Mouse (Mus musculus): ENCODE results near the gene C130050O18Rik. TPM values are rescaled to one million over a fixed set of nuclear protein-coding genes. Genes with fewer than 3 reads are reported as not detected.

The C130050O18Rik gene
- total and polyA plus RNA-seq, 2 experiments from 2014 or later, result 0.34 TPM; not detected in 1

- WGBS, result 92% methylated on average over 4 of the region's 4 CpGs
- DNase-seq (ENCODE audit: low spot score) (no peak), ATAC-seq (no peak)
- Histone ChIP-seq H3K9ac (replicated peaks; ENCODE audit: low read length) (no peak overlapping the region), H3K4me2 (ENCODE audit: low read depth, low read length) (no peak overlapping the region), H3K36me3 (ENCODE audit: insufficient read depth, low read length) (no peaks in the 10 kb centered on the region), H3K4me1 (ENCODE audit: insufficient read depth, low read length) (peaks cover 7% of the 10 kb centered on the region), H3K9me3 (ENCODE audit: low read length) (no peaks in the 10 kb centered on the region), H3K4me3 (ENCODE audit: low read length) (no peak overlapping the region), H3K27ac (no peak overlapping the region), H3K27me3 (ENCODE audit: insufficient read depth, low read length) (no peaks in the 10 kb centered on the region)
- no peak for TF ChIP-seq CTCF (IDR thresholded peaks at IDR 0.05; ENCODE audit: low read depth)
Measured at GRCm38 (mm10) chr5:139395528-139395927, 9.6 kb upstream of the C130050O18Rik start.

- no peaks in the 10 kb centered on the region for H3K9me3 ChIP-seq (ENCODE audit: low read length)
- H3K4me2 ChIP-seq (ENCODE audit: low read depth, low read length), result no peak overlapping the region
- ATAC-seq (no peak), DNase-seq (ENCODE audit: low spot score) (no peak)
- no peaks in the 10 kb centered on the region for H3K36me3 ChIP-seq (ENCODE audit: insufficient read depth, low read length)
- no peak overlapping the region for H3K27ac ChIP-seq
- no peaks in the 10 kb centered on the region for H3K27me3 ChIP-seq (ENCODE audit: insufficient read depth, low read length)
- TF ChIP-seq CTCF (IDR thresholded peaks at IDR 0.05; ENCODE audit: low read depth), result no peak
- H3K9ac ChIP-seq (replicated peaks; ENCODE audit: low read length), result no peak overlapping the region
- no peaks in the 10 kb centered on the region; the same call in 1 of the 2 replicates for H3K4me1 ChIP-seq (ENCODE audit: insufficient read depth, low read length)
- 92% methylated on average over 4 of the region's 4 CpGs for WGBS
- H3K4me3 ChIP-seq (ENCODE audit: low read length), result no peak overlapping the region
Measured at GRCm38 (mm10) chr5:139397359-139397916, 7.6 kb upstream of the C130050O18Rik start.

- Histone ChIP-seq H3K4me2 (ENCODE audit: low read depth, low read length) (no peak overlapping the region), H3K9me3 (ENCODE audit: low read length) (no peaks in the 10 kb centered on the region), H3K36me3 (ENCODE audit: insufficient read depth, low read length) (no peaks in the 10 kb centered on the region), H3K4me3 (ENCODE audit: low read length) (no peak overlapping the region), H3K27ac (no peak overlapping the region), H3K9ac (replicated peaks; ENCODE audit: low read length) (no peak overlapping the region), H3K4me1 (ENCODE audit: insufficient read depth, low read length) (no peaks in the 10 kb centered on the region; the same call in 1 of the 2 replicates), H3K27me3 (ENCODE audit: insufficient read depth, low read length) (no peaks in the 10 kb centered on the region)
- ATAC-seq (peak; percentile 86), DNase-seq (ENCODE audit: low spot score) (peak; percentile 95)
- WGBS, result 41% methylated on average over 5 of the region's 5 CpGs
- peak; percentile 92 for TF ChIP-seq CTCF (IDR thresholded peaks at IDR 0.05; ENCODE audit: low read depth)
Measured at GRCm38 (mm10) chr5:139397959-139398753, 6.9 kb upstream of the C130050O18Rik start.

- no peaks in the 10 kb centered on the region for H3K9me3 ChIP-seq (ENCODE audit: low read length)
- ATAC-seq, result peak; percentile 11; the same call in 1 of the 2 replicates
- no peak for DNase-seq (ENCODE audit: low spot score)
- no peaks in the 10 kb centered on the region for H3K36me3 ChIP-seq (ENCODE audit: insufficient read depth, low read length)
- H3K4me1 ChIP-seq (ENCODE audit: insufficient read depth, low read length), result no peaks in the 10 kb centered on the region; the same call in 1 of the 2 replicates
- TF ChIP-seq CTCF (IDR thresholded peaks at IDR 0.05; ENCODE audit: low read depth), result no peak
- 71% methylated on average over 5 of the region's 5 CpGs for WGBS
- no peak overlapping the region for H3K4me2 ChIP-seq (ENCODE audit: low read depth, low read length)
- H3K27me3 ChIP-seq (ENCODE audit: insufficient read depth, low read length), result no peaks in the 10 kb centered on the region
- H3K4me3 ChIP-seq (ENCODE audit: low read length), result no peak overlapping the region
- H3K9ac ChIP-seq (replicated peaks; ENCODE audit: low read length), result no peak overlapping the region
- H3K27ac ChIP-seq, result no peak overlapping the region
Measured at GRCm38 (mm10) chr5:139398786-139399185, 6.3 kb upstream of the C130050O18Rik start.

GRCm38 (mm10) chr5:139399991-139400390 lies 5.1 kb upstream of the C130050O18Rik start:
- no peak overlapping the region for H3K27ac ChIP-seq
- ATAC-seq (no peak), DNase-seq (ENCODE audit: low spot score) (peak; percentile 21)
- no peaks in the 10 kb centered on the region for H3K36me3 ChIP-seq (ENCODE audit: insufficient read depth, low read length)
- WGBS, result 66% methylated on average over 14 of the region's 14 CpGs
- no peak overlapping the region for H3K4me2 ChIP-seq (ENCODE audit: low read depth, low read length)
- no peaks in the 10 kb centered on the region for H3K9me3 ChIP-seq (ENCODE audit: low read length)
- no peaks in the 10 kb centered on the region for H3K27me3 ChIP-seq (ENCODE audit: insufficient read depth, low read length)
- no peak for TF ChIP-seq CTCF (IDR thresholded peaks at IDR 0.05; ENCODE audit: low read depth)
- H3K4me3 ChIP-seq (ENCODE audit: low read length), result no peak overlapping the region
- no peaks in the 10 kb centered on the region; the same call in 1 of the 2 replicates for H3K4me1 ChIP-seq (ENCODE audit: insufficient read depth, low read length)
- no peak overlapping the region for H3K9ac ChIP-seq (replicated peaks; ENCODE audit: low read length)

- no peak overlapping the region for H3K27ac ChIP-seq
- no peaks in the 10 kb centered on the region; the same call in 1 of the 2 replicates for H3K4me1 ChIP-seq (ENCODE audit: insufficient read depth, low read length)
- H3K36me3 ChIP-seq (ENCODE audit: insufficient read depth, low read length), result no peaks in the 10 kb centered on the region
- H3K27me3 ChIP-seq (ENCODE audit: insufficient read depth, low read length), result no peaks in the 10 kb centered on the region
- no peak overlapping the region for H3K4me3 ChIP-seq (ENCODE audit: low read length)
- TF ChIP-seq CTCF (IDR thresholded peaks at IDR 0.05; ENCODE audit: low read depth), result no peak
- WGBS, result 83% methylated on average over 2 of the region's 2 CpGs
- H3K9me3 ChIP-seq (ENCODE audit: low read length), result no peaks in the 10 kb centered on the region
- H3K4me2 ChIP-seq (ENCODE audit: low read depth, low read length), result no peak overlapping the region
- DNase-seq (ENCODE audit: low spot score) (no peak), ATAC-seq (no peak)
- no peak overlapping the region for H3K9ac ChIP-seq (replicated peaks; ENCODE audit: low read length)
Measured at GRCm38 (mm10) chr5:139402106-139402505, 3.0 kb upstream of the C130050O18Rik start.
